Mouse (Mus musculus) embryonic facial prominence, embryonic 10.5 days (tissue): ENCODE data around the gene Akna. TPM values are rescaled to one million over a fixed set of nuclear protein-coding genes. Genes with fewer than 3 reads are reported as not detected.
A peak's percentile ranks its signal among the peaks of the same experiment; 100 is the strongest.
"Not testable (repeated sequence)": the region's sequence is repeated elsewhere in the genome, so short reads cannot be mapped to it uniquely, and the experiment has no call there.

ENCODE experiments used
- DNase-seq: peaks from one replicate; pipeline ENCODE4 v3.0.0-alpha.2; 2017; ENCODE audit warnings: low spot score
- H3K27ac ChIP-seq: fragments of 300-500 bp; sonication (generic); replicated peaks from 2 replicates; pipeline ENCODE4 v1.5.1; 2016; ENCODE audit warnings: mild to moderate bottlenecking
- H3K27me3 ChIP-seq: fragments of 300-500 bp; sonication (generic); replicated peaks from 2 replicates; pipeline ENCODE4 v1.6.1; 2016; ENCODE audit warnings: low read depth, mild to moderate bottlenecking; ENCODE audit not compliant: poor library complexity, severe bottlenecking
- H3K36me3 ChIP-seq: fragments of 300-500 bp; sonication (generic); replicated peaks from 2 replicates; pipeline ENCODE4 v1.6.1; 2016; ENCODE audit warnings: mild to moderate bottlenecking, moderate library complexity
- H3K4me1 ChIP-seq: fragments of 300-500 bp; sonication (generic); 2 replicates; pipeline ENCODE4 v1.6.1; 2016
- H3K4me3 ChIP-seq: fragments of 300-500 bp; sonication (generic); 2 replicates; pipeline ENCODE4 v1.5.1; 2016; ENCODE audit warnings: mild to moderate bottlenecking, moderate library complexity
- H3K9me3 ChIP-seq: fragments of 300-500 bp; sonication (generic); 2 replicates; pipeline ENCODE4 v1.6.1; 2016; ENCODE audit warnings: mild to moderate bottlenecking
- WGBS: fragments of 180-500 bp; shearing (Covaris S2); methylation state at CpG from one replicate; pipeline ENCODE4 v1.1.7; 2016; 5-methylcytosine and 5-hydroxymethylcytosine counted together
- polyA plus RNA-seq: library from polyadenylated mRNA; unstranded; fragments of >200 nt; fragmentation: Nextera tagmentation; extraction: Ambion mirVana; gene quantifications from 2 replicates; pipeline ENCODE4 v1.2.1, GENCODE M21; 2016

The Akna gene
- polyA plus RNA-seq, 1 experiment from 2014 or later, result 12.0 TPM

GRCm38 (mm10) chr4:63338414-63339076 lies 64.6 kb downstream of the Akna start:
- no peaks in the 10 kb centered on the region for H3K36me3 ChIP-seq
- H3K4me1 ChIP-seq, result no peaks in the 10 kb centered on the region
- DNase-seq, result no peak
- no peaks in the 10 kb centered on the region for H3K27me3 ChIP-seq
- no peak overlapping the region for H3K4me3 ChIP-seq
- no peak overlapping the region for H3K27ac ChIP-seq
- H3K9me3 ChIP-seq, result no peaks in the 10 kb centered on the region
- 68% methylated on average over 3 of the region's 3 CpGs for WGBS

GRCm38 (mm10) chr4:63333403-63333802 lies 69.8 kb downstream of the Akna start:
- peaks cover 7% of the 10 kb centered on the region for H3K4me1 ChIP-seq
- H3K27ac ChIP-seq, result no peak overlapping the region
- peaks cover 34% of the 10 kb centered on the region for H3K36me3 ChIP-seq
- DNase-seq, result no peak
- no peaks in the 10 kb centered on the region for H3K9me3 ChIP-seq
- H3K4me3 ChIP-seq, result no peak overlapping the region
- H3K27me3 ChIP-seq, result no peaks in the 10 kb centered on the region
- 94% methylated on average over 4 of the region's 4 CpGs for WGBS

GRCm38 (mm10) chr4:63323275-63323815 lies 79.8 kb downstream of the Akna start:
- Histone ChIP-seq H3K4me3 (no peak overlapping the region), H3K27me3 (no peaks in the 10 kb centered on the region), H3K9me3 (no peaks in the 10 kb centered on the region), H3K27ac (no peak overlapping the region), H3K36me3 (peaks cover 50% of the 10 kb centered on the region), H3K4me1 (no peaks in the 10 kb centered on the region)
- DNase-seq, result no peak
- 77% methylated on average over 8 of the region's 8 CpGs for WGBS

- H3K4me1 ChIP-seq, H3K27me3 ChIP-seq, H3K4me3 ChIP-seq, H3K9me3 ChIP-seq, H3K27ac ChIP-seq: not testable (repeated sequence)
- peak; percentile 70 for DNase-seq
- 33% methylated on average over 3 of the region's 3 CpGs for WGBS
- peaks cover 49% of the 10 kb centered on the region for H3K36me3 ChIP-seq
Observed at GRCm38 (mm10) chr4:63319566-63319965, 83.6 kb downstream of the Akna start.

Other genes starting within 250 kb of the Akna start
- not detected in 2 replicates for gene Ambp, start 248.6 kb downstream of the Akna start, polyA plus RNA-seq
- not detected in 2 replicates for gene Kif12, start 231.2 kb downstream of the Akna start, polyA plus RNA-seq
- gene Col27a1, start 189.3 kb downstream of the Akna start, polyA plus RNA-seq, result 4.3 and 5.3 TPM in 2 replicates
- not detected in 2 replicates for gene Orm1, start 58.8 kb downstream of the Akna start, polyA plus RNA-seq
- not detected in 2 replicates for gene Orm3, start 47.2 kb downstream of the Akna start, polyA plus RNA-seq
- gene Orm2, start 40.9 kb downstream of the Akna start, polyA plus RNA-seq, result not detected in 2 replicates
- gene Whrn, start 92.6 kb upstream of the Akna start, polyA plus RNA-seq, result 4.2 and 7.5 TPM in 2 replicates
- 244 and 267 TPM in 2 replicates for gene Atp6v1g1, start 141.4 kb upstream of the Akna start, polyA plus RNA-seq
- 10.2 and 10.6 TPM in 2 replicates for gene Tmem268, start 155.4 kb upstream of the Akna start, polyA plus RNA-seq
- gene Gm11213, start 201.9 kb upstream of the Akna start, polyA plus RNA-seq, result not detected in 2 replicates
- gene Tex48, start 219.1 kb upstream of the Akna start, polyA plus RNA-seq, result not detected in 2 replicates